Mouse (Mus musculus) bone marrow, adult 2 months (tissue): ENCODE results near the gene Zfp808. TPM values are rescaled to one million over a fixed set of nuclear protein-coding genes. Genes with fewer than 3 reads are reported as not detected.

Experiments used
- H3K27ac ChIP-seq: fragments of 200-500 bp; 2 replicates; pipeline ENCODE4 v1.5.1; 2012; ENCODE audit warnings: low read depth, mild to moderate bottlenecking, control low read depth, inconsistent platforms, low read length; ENCODE audit not compliant: control insufficient read depth, poor library complexity, insufficient read depth
- H3K4me1 ChIP-seq: fragments of 200-500 bp; 2 replicates; pipeline ENCODE4 v1.6.1; 2011; ENCODE audit warnings: low read length; ENCODE audit not compliant: control insufficient read depth, insufficient read depth
- H3K4me3 ChIP-seq: fragments of 200-500 bp; replicated peaks from 2 replicates; pipeline ENCODE3; 2011; ENCODE audit warnings: mild to moderate bottlenecking, low read depth, low read length, control low read depth; ENCODE audit not compliant: control insufficient read depth
- CTCF ChIP-seq: fragments of 200-500 bp; IDR thresholded peaks from 2 replicates; pipeline ENCODE4 v1.5.1; 2011; ENCODE audit warnings: low read length, control low read depth; ENCODE audit not compliant: control insufficient read depth, insufficient read depth
- POLR2A ChIP-seq: fragments of 200-500 bp; IDR thresholded peaks from 2 replicates; pipeline ENCODE4 v1.6.1; 2011; ENCODE audit warnings: low read depth, mild to moderate bottlenecking, control low read depth, low read length, borderline replicate concordance; ENCODE audit not compliant: control insufficient read depth
- WGBS: fragments of 180-500 bp; shearing (Covaris S2); methylation state at CpG from one replicate; pipeline ENCODE4 v1.1.7; 2018; 5-methylcytosine and 5-hydroxymethylcytosine counted together
- polyA plus RNA-seq: library from polyadenylated mRNA; stranded (reverse); fragments of >200 nt; gene quantifications from 2 replicates; pipeline ENCODE4 v1.2.4, GENCODE M21; 2011; ENCODE audit warnings: low replicate concordance; ENCODE audit not compliant: missing spikeins, insufficient read depth, insufficient read length

Gene Zfp808
- polyA plus RNA-seq, 1 experiment: 4.5 TPM

- TF ChIP-seq CTCF (no peak), POLR2A (no peak)
Observed at GRCm38 (mm10) chr13:62263392-62263791, 133.7 kb downstream of the Zfp808 start.

More at GRCm38 (mm10) chr13:62263392-62263791, 133.7 kb downstream of the Zfp808 start:
- Histone ChIP-seq H3K27ac (no peak overlapping the region), H3K4me3 (no peak overlapping the region), H3K4me1 (no peaks in the 10 kb centered on the region)
- WGBS: 72% methylated on average over 4 of the region's 4 CpGs
